Mouse (Mus musculus): Measurements from ENCODE around the gene Olfr860. TPM values are rescaled to one million over a fixed set of nuclear protein-coding genes. Genes with fewer than 3 reads are reported as not detected.
"Not testable (repeated sequence)": the region's sequence is repeated elsewhere in the genome, so short reads cannot be mapped to it uniquely, and the experiment has no call there.

Gene Olfr860
- total RNA-seq (2015) (not detected in 2 replicates), total RNA-seq (2017) (not detected in 2 replicates)

GRCm38 (mm10) chr9:19849647-19850046 is at the start of gene Olfr860:
Gene Olfr860 (minus strand): TSS chr9:19849747.
- ATAC-seq (replicated peaks; ENCODE audit: poor library complexity), result no peak

- no peak for ATAC-seq (replicated peaks; ENCODE audit: poor library complexity)
Measured at GRCm38 (mm10) chr9:19887904-19888303, 38.4 kb upstream of the Olfr860 start, which contains the start of gene Olfr862. Gene Olfr862 (minus strand): TSS chr9:19888004.

GRCm38 (mm10) chr9:19804606-19805005 is 44.9 kb downstream of the Olfr860 start, which contains the start of gene Olfr859:
Gene Olfr859 (plus strand): TSS chr9:19804906.
- not testable (repeated sequence) for ATAC-seq (replicated peaks; ENCODE audit: poor library complexity)

- ATAC-seq (replicated peaks; ENCODE audit: poor library complexity), result no peak
Measured at GRCm38 (mm10) chr9:19803000-19803399, 46.5 kb downstream of the Olfr860 start.

Other genes starting within 250 kb of the Olfr860 start
- gene Zfp317, start 227.6 kb downstream of the Olfr860 start, total RNA-seq (2015), result 13.5 and 17.7 TPM in 2 replicates
- gene Zfp317, start 227.6 kb downstream of the Olfr860 start, total RNA-seq (2017), result 19.2 and 20.8 TPM in 2 replicates
- not detected in 2 replicates for gene Olfr857, start 140.3 kb downstream of the Olfr860 start, total RNA-seq (2015)
- gene Olfr857, start 140.3 kb downstream of the Olfr860 start, total RNA-seq (2017), result not detected in 2 replicates
- not detected in 2 replicates for gene Olfr58, start 69.5 kb downstream of the Olfr860 start, total RNA-seq (2015)
- gene Olfr58, start 69.5 kb downstream of the Olfr860 start, total RNA-seq (2017), result not detected in 2 replicates
- not detected in 2 replicates for gene Olfr859, start 44.8 kb downstream of the Olfr860 start, total RNA-seq (2015)
- gene Olfr859, start 44.8 kb downstream of the Olfr860 start, total RNA-seq (2017), result not detected in 2 replicates
- not detected in 2 replicates for gene Olfr862, start 38.3 kb upstream of the Olfr860 start, total RNA-seq (2015)
- not detected in 2 replicates for gene Olfr862, start 38.3 kb upstream of the Olfr860 start, total RNA-seq (2017)
- gene Olfr77, start 67.1 kb upstream of the Olfr860 start, total RNA-seq (2015), result 0.02 TPM in 1 of 2 replicates, not detected in the other
- 0.21 and 0.37 TPM in 2 replicates for gene Olfr77, start 67.1 kb upstream of the Olfr860 start, total RNA-seq (2017)
- not detected in 2 replicates for gene Olfr866, start 178.3 kb upstream of the Olfr860 start, total RNA-seq (2015)
- not detected in 2 replicates for gene Olfr866, start 178.3 kb upstream of the Olfr860 start, total RNA-seq (2017)
- not detected in 2 replicates for gene Olfr867, start 207.8 kb upstream of the Olfr860 start, total RNA-seq (2015)
- not detected in 2 replicates for gene Olfr867, start 207.8 kb upstream of the Olfr860 start, total RNA-seq (2017)
- gene Olfr868, start 248.9 kb upstream of the Olfr860 start, total RNA-seq (2015), result not detected in 2 replicates
- not detected in 2 replicates for gene Olfr868, start 248.9 kb upstream of the Olfr860 start, total RNA-seq (2017)

Measured in megakaryocyte progenitor cell, adult 5-6 weeks (primary cell).